Mouse (Mus musculus) liver, embryonic 16.5 days (tissue): ENCODE measurements at regions not wholly inside any gene's neighbourhood (a gene's known extent, or its start where the extent isn't known, plus 50 kb on each side); places are given as distances from the start of the nearest gene placed in this dataset. TPM values are rescaled to one million over a fixed set of nuclear protein-coding genes. Genes with fewer than 3 reads are reported as not detected.

Experiments
- ATAC-seq: fragments of 200-750 bp; cut with Nextera tagmentation; 2 replicates; pipeline ENCODE4 v1.8.0; 2017; ENCODE audit warnings: low read depth, mild to moderate bottlenecking, moderate number of reproducible peaks, moderate library complexity
- H3K27ac ChIP-seq: fragments of 300-500 bp; sonication (generic); 2 replicates; pipeline ENCODE4 v1.5.1; 2014; ENCODE audit warnings: mild to moderate bottlenecking, low read length
- H3K27me3 ChIP-seq: fragments of 300-500 bp; sonication (generic); 2 replicates; pipeline ENCODE4 v1.6.1; 2014; ENCODE audit warnings: low read depth, low read length, mixed read lengths; ENCODE audit not compliant: control insufficient read depth, insufficient read depth
- H3K36me3 ChIP-seq: fragments of 300-500 bp; sonication (generic); 2 replicates; pipeline ENCODE4 v1.6.1; 2014; ENCODE audit warnings: mild to moderate bottlenecking; ENCODE audit not compliant: control insufficient read depth, insufficient read depth
- H3K4me1 ChIP-seq: fragments of 300-500 bp; sonication (generic); 2 replicates; pipeline ENCODE4 v1.6.1; 2014; ENCODE audit warnings: low read depth, low read length, mixed read lengths; ENCODE audit not compliant: control insufficient read depth
- H3K4me2 ChIP-seq: fragments of 300-500 bp; sonication (generic); 2 replicates; pipeline ENCODE4 v1.6.1; 2014; ENCODE audit warnings: low read depth, low read length, mixed read lengths
- H3K4me3 ChIP-seq: fragments of 300-500 bp; sonication (generic); 2 replicates; pipeline ENCODE4 v1.5.1; 2014; ENCODE audit warnings: low read depth, mild to moderate bottlenecking, low read length
- H3K9ac ChIP-seq: fragments of 300-500 bp; sonication (generic); 2 replicates; pipeline ENCODE4 v1.6.1; 2014; ENCODE audit warnings: low read depth, low read length
- H3K9me3 ChIP-seq: fragments of 300-500 bp; sonication (generic); replicated peaks from 2 replicates; pipeline ENCODE4 v1.6.1; 2016; ENCODE audit warnings: low read length; ENCODE audit not compliant: control insufficient read depth
- WGBS: fragments of 180-500 bp; shearing (Covaris S2); extraction: QIAGEN DNeasy Blood & Tissue Kit; methylation state at CpG from one replicate; pipeline ENCODE4 v1.1.7; 2014; ENCODE audit not compliant: insufficient replicate concordance; 5-methylcytosine and 5-hydroxymethylcytosine counted together
- microRNA-seq: library from miRNA; unstranded; fragments of <30 nt; microRNA quantifications from one replicate; pipeline ENCODE4, GENCODE M21; 2016

DNA sequence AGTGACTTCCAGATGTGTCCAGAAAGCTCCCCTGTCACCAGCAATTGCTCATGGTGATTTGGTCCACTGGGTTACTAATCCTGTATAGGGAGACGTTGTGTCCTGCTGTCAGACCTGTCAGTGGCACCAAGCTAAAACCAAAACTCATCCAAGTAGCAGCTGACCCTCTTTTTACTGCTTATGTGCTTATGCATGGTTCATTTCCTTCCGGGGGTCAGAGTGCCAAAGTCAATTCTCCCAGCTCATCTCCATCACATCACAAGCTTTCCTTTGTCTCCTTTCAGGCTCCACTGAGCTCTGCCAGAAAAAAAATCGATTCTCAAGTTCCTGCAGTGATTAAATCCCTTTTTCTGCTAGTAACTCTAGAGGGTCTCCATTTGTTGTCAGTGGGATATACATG, 244.2 kb downstream of the Atp6ap1l start:
- H3K4me1 ChIP-seq, result no peaks in the 10 kb centered on the region
- ATAC-seq, result no peak
- H3K36me3 ChIP-seq, result no peaks in the 10 kb centered on the region
- no peak overlapping the region for H3K27ac ChIP-seq
- H3K9ac ChIP-seq, result no peak overlapping the region
- H3K9me3 ChIP-seq, result no peaks in the 10 kb centered on the region
- no peak overlapping the region for H3K4me2 ChIP-seq
- WGBS, result 21% methylated on average over 3 of the region's 3 CpGs
- H3K4me3 ChIP-seq, result no peak overlapping the region
- H3K27me3 ChIP-seq, result no peaks in the 10 kb centered on the region

- Histone ChIP-seq H3K4me2 (no peak overlapping the region), H3K36me3 (no peaks in the 10 kb centered on the region), H3K4me3 (no peak overlapping the region), H3K27me3 (no peaks in the 10 kb centered on the region), H3K27ac (no peak overlapping the region), H3K9me3 (no peaks in the 10 kb centered on the region), H3K9ac (no peak overlapping the region), H3K4me1 (no peaks in the 10 kb centered on the region)
- WGBS, result 57% methylated on average over 5 of the region's 5 CpGs
- ATAC-seq, result no peak
Measured at GRCm38 (mm10) chr13:90659087-90659486, 246.1 kb downstream of the Atp6ap1l start.

DNA sequence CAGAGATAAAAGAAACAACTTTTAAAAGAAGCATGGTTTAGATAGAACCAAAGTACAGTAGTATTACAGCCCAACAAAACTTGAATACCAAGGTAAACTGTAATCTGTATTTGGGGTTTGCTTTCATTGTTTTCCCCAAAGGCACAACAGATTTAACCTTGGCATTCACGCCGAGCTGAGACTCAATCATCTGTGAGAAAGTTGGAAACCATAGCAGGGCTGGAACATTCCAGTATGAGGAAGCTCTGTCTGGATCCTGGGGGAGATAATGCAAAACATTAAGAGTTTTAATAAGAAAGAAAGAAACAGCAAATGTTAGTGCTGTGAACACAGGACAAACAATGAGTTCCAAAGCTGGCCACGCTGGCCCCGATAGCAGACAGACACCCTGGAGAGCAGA, 258.8 kb downstream of the Atp6ap1l start:
- H3K36me3 ChIP-seq, result no peaks in the 10 kb centered on the region
- no peaks in the 10 kb centered on the region for H3K27me3 ChIP-seq
- H3K27ac ChIP-seq, result no peak overlapping the region
- no peak overlapping the region for H3K4me3 ChIP-seq
- H3K9me3 ChIP-seq, result no peaks in the 10 kb centered on the region
- ATAC-seq, result no peak
- no peak overlapping the region for H3K9ac ChIP-seq
- 69% methylated on average over 4 of the region's 4 CpGs for WGBS
- H3K4me2 ChIP-seq, result no peak overlapping the region
- no peaks in the 10 kb centered on the region for H3K4me1 ChIP-seq

DNA sequence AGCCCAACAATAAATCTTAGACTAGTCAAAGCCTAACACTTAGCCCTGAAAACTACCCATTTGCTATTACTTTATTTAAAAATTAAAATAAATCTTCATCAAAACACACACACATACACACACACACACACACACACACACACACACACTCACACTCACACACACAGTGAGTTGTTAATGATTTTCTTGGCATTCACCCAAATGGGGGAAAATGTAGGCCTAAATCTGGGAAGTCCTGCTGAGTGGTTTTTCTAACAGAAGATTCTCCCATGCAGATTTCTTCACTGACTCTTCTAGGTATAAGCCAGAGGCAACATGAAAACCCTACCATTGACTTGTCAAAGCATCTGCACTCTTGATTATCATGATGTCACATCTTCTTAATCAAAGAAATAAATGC, 260.9 kb downstream of the Atp6ap1l start:
- Histone ChIP-seq H3K9me3 (no peaks in the 10 kb centered on the region), H3K27ac (no peak overlapping the region), H3K4me1 (no peaks in the 10 kb centered on the region), H3K4me2 (no peak overlapping the region), H3K27me3 (no peaks in the 10 kb centered on the region), H3K9ac (no peak overlapping the region), H3K4me3 (no peak overlapping the region), H3K36me3 (no peaks in the 10 kb centered on the region)
- ATAC-seq, result no peak

GRCm38 (mm10) chr13:90643575-90644215, 261.5 kb downstream of the Atp6ap1l start:
- Histone ChIP-seq H3K36me3 (no peaks in the 10 kb centered on the region), H3K4me2 (no peak overlapping the region), H3K27ac (no peak overlapping the region), H3K9ac (no peak overlapping the region), H3K4me1 (no peaks in the 10 kb centered on the region), H3K4me3 (no peak overlapping the region), H3K9me3 (no peaks in the 10 kb centered on the region), H3K27me3 (no peaks in the 10 kb centered on the region)
- ATAC-seq, result no peak
- WGBS, result 51% methylated on average over 4 of the region's 4 CpGs

DNA sequence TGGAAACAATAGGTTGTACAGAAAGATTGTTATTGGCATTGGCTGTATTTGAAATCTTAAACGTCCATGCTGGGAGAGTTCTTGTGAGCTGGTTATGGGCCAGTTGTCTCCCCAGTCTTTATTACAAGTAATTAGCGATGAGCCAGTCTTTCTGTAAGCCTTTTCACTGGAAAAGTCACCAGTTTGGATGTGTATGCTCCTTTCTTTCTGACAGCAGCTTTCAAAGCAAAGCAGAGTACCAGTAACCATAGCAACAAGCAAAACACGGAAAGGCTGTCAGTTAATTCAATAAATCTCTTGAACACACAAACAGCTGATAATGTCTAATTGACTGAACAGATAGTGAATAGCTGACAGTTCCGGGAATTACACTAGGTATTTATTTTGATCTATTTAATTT, 262.0 kb downstream of the Atp6ap1l start:
- Histone ChIP-seq H3K9me3 (no peaks in the 10 kb centered on the region), H3K27ac (no peak overlapping the region), H3K4me1 (no peaks in the 10 kb centered on the region), H3K9ac (no peak overlapping the region), H3K4me2 (no peak overlapping the region), H3K4me3 (no peak overlapping the region), H3K36me3 (no peaks in the 10 kb centered on the region), H3K27me3 (no peaks in the 10 kb centered on the region)
- no peak for ATAC-seq
- WGBS, result 44% methylated on average over 4 of the region's 4 CpGs

GRCm38 (mm10) chr13:90642206-90642823, 262.8 kb downstream of the Atp6ap1l start:
- Histone ChIP-seq H3K27me3 (no peaks in the 10 kb centered on the region), H3K27ac (no peak overlapping the region), H3K9me3 (no peaks in the 10 kb centered on the region), H3K4me3 (no peak overlapping the region), H3K36me3 (no peaks in the 10 kb centered on the region), H3K9ac (no peak overlapping the region), H3K4me1 (no peaks in the 10 kb centered on the region), H3K4me2 (no peak overlapping the region)
- no peak for ATAC-seq
- WGBS, result 63% methylated on average over 5 of the region's 5 CpGs

Small RNA genes in the stretch of these regions (microRNA-seq; reads per million reads assigned to microRNA genes)
- gene Gm44338, result not detected
